Mouse (Mus musculus): Measurements from ENCODE around the gene Cacng6. TPM values are rescaled to one million over a fixed set of nuclear protein-coding genes. Genes with fewer than 3 reads are reported as not detected.

The Cacng6 gene
- polyA plus RNA-seq, 1 experiment from 2014 or later, result 0.33 TPM

DNA sequence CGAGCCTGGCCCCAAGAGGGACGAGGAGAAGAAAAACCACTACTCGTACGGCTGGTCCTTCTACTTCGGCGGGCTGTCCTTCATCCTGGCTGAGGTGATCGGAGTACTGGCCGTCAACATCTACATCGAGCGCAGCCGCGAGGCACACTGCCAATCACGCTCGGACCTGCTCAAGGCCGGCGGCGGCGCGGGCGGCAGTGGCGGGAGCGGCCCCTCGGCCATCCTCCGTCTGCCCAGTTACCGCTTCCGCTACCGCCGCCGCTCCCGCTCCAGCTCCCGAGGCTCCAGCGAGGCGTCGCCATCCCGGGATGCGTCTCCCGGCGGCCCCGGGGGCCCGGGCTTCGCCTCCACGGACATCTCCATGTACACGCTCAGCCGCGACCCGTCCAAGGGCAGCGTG, 9.1 kb upstream of the Cacng6 start:
- ATAC-seq, result no peak
- Histone ChIP-seq H3K27ac (ENCODE audit: low read depth, low read length) (no peak overlapping the region), H3K9ac (ENCODE audit: low read depth, low read length) (peak overlapping the region; percentile 26; the same call in 1 of the 2 replicates), H3K4me1 (replicated peaks; ENCODE audit: control insufficient read depth, insufficient read depth, low read length) (no peaks in the 10 kb centered on the region), H3K4me2 (replicated peaks; ENCODE audit: low read depth) (peak overlapping the region; percentile 97), H3K4me3 (ENCODE audit: low read depth, low read length) (peak overlapping the region; percentile 55), H3K36me3 (ENCODE audit: control insufficient read depth, insufficient read depth) (no peaks in the 10 kb centered on the region), H3K9me3 (ENCODE audit: control insufficient read depth) (no peaks in the 10 kb centered on the region), H3K27me3 (replicated peaks; ENCODE audit: control insufficient read depth, insufficient read depth, low read length) (peaks cover 68% of the 10 kb centered on the region)
- no peak for TF ChIP-seq CTCF (IDR thresholded peaks at IDR 0.05; ENCODE audit: low read depth)
- WGBS, result under 1% methylated on average over 42 of the region's 47 CpGs

DNA sequence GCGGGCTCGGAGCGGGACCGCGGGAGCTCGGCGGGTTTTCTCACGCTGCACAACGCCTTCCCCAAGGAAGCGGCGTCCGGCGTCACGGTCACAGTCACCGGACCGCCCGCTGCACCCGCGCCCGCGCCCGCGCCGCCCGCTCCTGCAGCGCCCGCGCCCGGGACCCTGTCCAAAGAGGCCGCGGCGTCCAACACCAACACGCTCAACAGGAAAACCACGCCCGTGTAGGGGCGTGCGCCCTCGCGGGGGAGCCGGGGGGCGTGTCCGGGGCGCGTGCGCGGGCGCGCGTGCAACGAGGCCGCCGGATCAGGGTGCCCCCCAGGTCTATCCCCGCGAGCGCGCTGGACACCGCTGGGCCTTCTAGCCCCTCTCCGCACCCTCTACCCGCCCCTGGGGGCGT, 8.6 kb upstream of the Cacng6 start:
- under 1% methylated on average over 50 of the region's 60 CpGs for WGBS
- Histone ChIP-seq H3K9ac (ENCODE audit: low read depth, low read length) (peak overlapping the region; percentile 26; the same call in 1 of the 2 replicates), H3K36me3 (ENCODE audit: control insufficient read depth, insufficient read depth) (no peaks in the 10 kb centered on the region), H3K4me3 (ENCODE audit: low read depth, low read length) (peak overlapping the region; percentile 55), H3K4me2 (replicated peaks; ENCODE audit: low read depth) (peak overlapping the region; percentile 97), H3K4me1 (replicated peaks; ENCODE audit: control insufficient read depth, insufficient read depth, low read length) (no peaks in the 10 kb centered on the region), H3K27ac (ENCODE audit: low read depth, low read length) (no peak overlapping the region), H3K9me3 (ENCODE audit: control insufficient read depth) (no peaks in the 10 kb centered on the region), H3K27me3 (replicated peaks; ENCODE audit: control insufficient read depth, insufficient read depth, low read length) (peaks cover 68% of the 10 kb centered on the region)
- no peak for TF ChIP-seq CTCF (IDR thresholded peaks at IDR 0.05; ENCODE audit: low read depth)
- 0 out of 2 replicates have a peak, but pooled peaks have one; percentile 32 for ATAC-seq

DNA sequence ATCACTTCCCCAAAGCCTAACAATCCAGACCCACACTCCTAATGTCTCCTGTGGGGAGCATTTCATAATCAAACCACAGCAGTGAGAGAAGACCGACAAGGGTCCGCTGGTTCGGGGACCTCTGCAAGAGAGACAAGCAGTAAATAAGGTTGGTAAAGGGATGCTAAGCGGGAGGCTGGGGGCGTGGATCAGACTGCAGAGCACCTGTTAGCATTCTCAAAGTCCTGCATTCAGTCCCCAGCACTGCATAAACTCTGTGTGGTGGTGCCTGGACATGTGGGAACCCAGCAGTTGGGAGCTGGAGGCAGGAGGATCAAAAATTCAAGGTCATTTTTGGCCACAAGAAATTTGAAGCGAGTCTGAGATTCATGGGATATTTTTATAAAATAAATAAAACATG, 4.1 kb upstream of the Cacng6 start:
- TF ChIP-seq CTCF (IDR thresholded peaks at IDR 0.05; ENCODE audit: low read depth), result no peak
- H3K4me2 ChIP-seq (replicated peaks; ENCODE audit: low read depth), result no peak overlapping the region
- no peaks in the 10 kb centered on the region for H3K9me3 ChIP-seq (ENCODE audit: control insufficient read depth)
- H3K4me3 ChIP-seq (ENCODE audit: low read depth, low read length), result no peak overlapping the region
- H3K4me1 ChIP-seq (replicated peaks; ENCODE audit: control insufficient read depth, insufficient read depth, low read length), result no peaks in the 10 kb centered on the region
- peaks cover 53% of the 10 kb centered on the region for H3K27me3 ChIP-seq (replicated peaks; ENCODE audit: control insufficient read depth, insufficient read depth, low read length)
- H3K27ac ChIP-seq (ENCODE audit: low read depth, low read length), result no peak overlapping the region
- H3K36me3 ChIP-seq (ENCODE audit: control insufficient read depth, insufficient read depth), result no peaks in the 10 kb centered on the region
- no peak for ATAC-seq
- WGBS, result 46% methylated on average over 6 of the region's 6 CpGs
- H3K9ac ChIP-seq (ENCODE audit: low read depth, low read length), result no peak overlapping the region

DNA sequence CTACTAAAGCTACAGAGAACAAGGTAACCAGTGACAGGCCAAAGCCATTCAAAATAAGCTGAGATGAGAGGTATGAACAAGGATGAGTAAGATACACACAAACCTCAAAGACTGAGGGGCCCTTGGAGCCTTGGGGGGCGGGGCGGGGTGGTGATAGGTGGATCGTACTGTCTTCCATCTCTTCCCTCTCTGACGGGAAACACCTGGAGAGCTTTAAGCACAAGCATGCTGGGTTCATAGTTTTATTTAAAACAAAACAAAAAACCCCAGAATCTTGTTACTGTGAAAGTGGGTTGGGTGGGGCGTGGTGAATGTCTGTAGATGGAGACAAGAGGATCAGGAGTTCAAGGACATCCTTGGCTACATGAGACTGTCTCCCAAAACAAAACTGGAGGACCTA, 3.5 kb upstream of the Cacng6 start:
- H3K4me3 ChIP-seq (ENCODE audit: low read depth, low read length), result no peak overlapping the region
- H3K4me2 ChIP-seq (replicated peaks; ENCODE audit: low read depth), result no peak overlapping the region
- H3K27ac ChIP-seq (ENCODE audit: low read depth, low read length), result no peak overlapping the region
- no peak for ATAC-seq
- H3K9me3 ChIP-seq (ENCODE audit: control insufficient read depth), result no peaks in the 10 kb centered on the region
- WGBS, result 51% methylated on average over 5 of the region's 5 CpGs
- peaks cover 48% of the 10 kb centered on the region for H3K27me3 ChIP-seq (replicated peaks; ENCODE audit: control insufficient read depth, insufficient read depth, low read length)
- no peaks in the 10 kb centered on the region for H3K36me3 ChIP-seq (ENCODE audit: control insufficient read depth, insufficient read depth)
- H3K4me1 ChIP-seq (replicated peaks; ENCODE audit: control insufficient read depth, insufficient read depth, low read length), result no peaks in the 10 kb centered on the region
- no peak for TF ChIP-seq CTCF (IDR thresholded peaks at IDR 0.05; ENCODE audit: low read depth)
- H3K9ac ChIP-seq (ENCODE audit: low read depth, low read length), result no peak overlapping the region

DNA sequence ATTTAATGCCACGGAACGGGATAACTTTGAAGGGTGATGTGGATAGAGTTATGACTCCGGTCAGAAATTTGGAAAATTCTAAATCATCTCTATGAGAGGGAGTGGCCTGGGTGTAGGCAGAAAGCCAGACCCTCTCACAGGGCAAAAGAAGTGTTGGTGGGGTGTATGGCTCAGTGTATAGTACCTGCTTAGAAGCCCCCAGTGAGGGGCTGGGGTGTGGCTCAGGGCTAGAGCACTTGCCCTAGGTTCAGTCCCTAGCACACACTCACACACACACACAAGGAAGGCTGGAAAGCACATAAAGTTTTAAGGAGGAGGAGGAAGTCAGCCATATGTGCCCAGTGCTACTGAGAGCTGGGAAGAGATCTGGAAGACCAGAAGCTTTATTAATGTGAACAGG, 2.7 kb upstream of the Cacng6 start:
- WGBS, result 77% methylated on average over 3 of the region's 3 CpGs
- TF ChIP-seq CTCF (IDR thresholded peaks at IDR 0.05; ENCODE audit: low read depth), result no peak
- Histone ChIP-seq H3K9me3 (ENCODE audit: control insufficient read depth) (no peaks in the 10 kb centered on the region), H3K27ac (ENCODE audit: low read depth, low read length) (no peak overlapping the region), H3K4me2 (replicated peaks; ENCODE audit: low read depth) (no peak overlapping the region), H3K4me3 (ENCODE audit: low read depth, low read length) (no peak overlapping the region), H3K27me3 (replicated peaks; ENCODE audit: control insufficient read depth, insufficient read depth, low read length) (peaks cover 40% of the 10 kb centered on the region), H3K4me1 (replicated peaks; ENCODE audit: control insufficient read depth, insufficient read depth, low read length) (no peaks in the 10 kb centered on the region), H3K9ac (ENCODE audit: low read depth, low read length) (no peak overlapping the region), H3K36me3 (ENCODE audit: control insufficient read depth, insufficient read depth) (no peaks in the 10 kb centered on the region)
- no peak for ATAC-seq

DNA sequence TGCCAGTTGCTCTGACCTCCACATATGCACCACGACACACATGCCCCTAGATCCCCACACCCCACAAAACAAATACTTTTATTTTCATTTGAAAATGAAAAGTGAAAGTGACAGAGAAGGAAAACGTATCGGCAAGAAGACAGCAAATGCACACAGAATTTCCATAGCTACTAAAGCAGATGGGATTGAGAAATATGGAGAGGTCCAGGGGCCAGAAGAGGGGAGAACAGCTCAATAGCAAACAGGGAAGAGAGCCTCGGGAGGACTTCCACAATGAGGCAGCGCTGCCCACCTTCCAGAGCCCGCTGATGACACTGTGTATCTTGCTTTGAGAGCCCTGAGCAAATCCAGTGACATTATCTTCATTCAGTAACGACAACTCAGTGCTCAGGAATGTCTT, 1.9 kb upstream of the Cacng6 start:
- no peaks in the 10 kb centered on the region for H3K36me3 ChIP-seq (ENCODE audit: control insufficient read depth, insufficient read depth)
- H3K9me3 ChIP-seq (ENCODE audit: control insufficient read depth), result no peaks in the 10 kb centered on the region
- WGBS, result 38% methylated on average over 7 of the region's 7 CpGs
- TF ChIP-seq CTCF (IDR thresholded peaks at IDR 0.05; ENCODE audit: low read depth), result no peak
- H3K27ac ChIP-seq (ENCODE audit: low read depth, low read length), result no peak overlapping the region
- ATAC-seq, result no peak
- H3K4me1 ChIP-seq (replicated peaks; ENCODE audit: control insufficient read depth, insufficient read depth, low read length), result no peaks in the 10 kb centered on the region
- no peak overlapping the region for H3K4me2 ChIP-seq (replicated peaks; ENCODE audit: low read depth)
- H3K9ac ChIP-seq (ENCODE audit: low read depth, low read length), result no peak overlapping the region
- no peak overlapping the region for H3K4me3 ChIP-seq (ENCODE audit: low read depth, low read length)
- peaks cover 32% of the 10 kb centered on the region for H3K27me3 ChIP-seq (replicated peaks; ENCODE audit: control insufficient read depth, insufficient read depth, low read length)

DNA sequence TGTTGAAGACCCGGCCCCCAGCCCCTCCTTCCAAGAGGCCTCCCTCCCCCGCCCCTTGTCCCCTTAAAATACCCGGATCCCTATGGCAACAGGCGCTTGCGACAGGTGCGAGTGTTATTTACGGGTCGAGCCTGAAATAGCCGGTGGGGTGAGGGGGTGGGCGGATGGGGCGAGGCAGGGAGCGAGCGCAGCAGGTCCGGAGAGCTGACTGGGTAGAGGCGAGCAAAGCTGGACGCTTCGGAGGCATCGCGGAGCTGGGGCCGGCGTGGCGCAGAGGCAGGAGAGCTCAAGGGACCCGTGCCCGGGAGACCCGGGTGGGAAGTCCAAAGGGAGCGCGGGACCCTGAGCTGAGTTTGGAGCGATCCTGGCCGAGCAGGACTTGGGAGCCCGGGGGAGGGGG, 565 bp upstream of the Cacng6 start:
- Histone ChIP-seq H3K9ac (ENCODE audit: low read depth, low read length) (no peak overlapping the region), H3K9me3 (ENCODE audit: control insufficient read depth) (no peaks in the 10 kb centered on the region), H3K36me3 (ENCODE audit: control insufficient read depth, insufficient read depth) (no peaks in the 10 kb centered on the region), H3K27ac (ENCODE audit: low read depth, low read length) (no peak overlapping the region), H3K4me1 (replicated peaks; ENCODE audit: control insufficient read depth, insufficient read depth, low read length) (no peaks in the 10 kb centered on the region), H3K27me3 (replicated peaks; ENCODE audit: control insufficient read depth, insufficient read depth, low read length) (peaks cover 28% of the 10 kb centered on the region), H3K4me2 (replicated peaks; ENCODE audit: low read depth) (no peak overlapping the region), H3K4me3 (ENCODE audit: low read depth, low read length) (no peak overlapping the region)
- WGBS, result 2% methylated on average over 30 of the region's 30 CpGs
- ATAC-seq, result no peak
- no peak for TF ChIP-seq CTCF (IDR thresholded peaks at IDR 0.05; ENCODE audit: low read depth)

Measured in intestine, postnatal 0 days (tissue).